Mouse (Mus musculus) embryonic fibroblast, embryonic 13.5 days (primary cell): ENCODE results near the gene Galnt7.

ENCODE experiments used
- CTCF ChIP-seq: IDR thresholded peaks from 2 replicates; pipeline ENCODE4 v1.5.1; 2011; ENCODE audit warnings: mild to moderate bottlenecking, control low read depth, low read length, moderate library complexity, borderline replicate concordance; ENCODE audit not compliant: insufficient read depth
- POLR2A ChIP-seq: IDR thresholded peaks from 2 replicates; pipeline ENCODE4 v1.6.1; 2011; ENCODE audit warnings: low read depth, mild to moderate bottlenecking, control low read depth, low read length, moderate library complexity

DNA sequence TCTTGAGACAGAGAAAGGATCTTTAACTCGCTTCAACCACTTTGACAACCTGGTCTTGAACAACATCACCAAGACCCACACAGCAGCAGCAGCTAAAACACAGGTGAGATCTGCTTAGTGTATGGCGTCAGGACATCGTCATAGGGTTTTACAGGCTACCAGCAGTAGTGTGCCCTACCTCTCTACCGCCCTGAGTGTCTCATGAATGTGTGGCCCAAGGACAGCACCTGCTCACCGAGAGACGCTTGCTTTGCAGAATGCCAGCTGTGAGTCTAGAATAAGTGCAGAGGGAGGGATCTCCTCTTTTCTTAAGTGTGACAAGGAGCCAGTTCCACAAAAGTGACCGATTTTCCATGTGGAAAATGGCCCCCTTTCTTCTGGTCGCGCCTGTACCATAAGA is 77.5 kb downstream of the Galnt7 start:
- TF ChIP-seq CTCF, result no peak
- TF ChIP-seq POLR2A, result no peak
